Mouse (Mus musculus) embryonic fibroblast, embryonic 13.5 days (primary cell): ENCODE results near the gene Gm20388.

Experiments
- CTCF ChIP-seq: IDR thresholded peaks from 2 replicates; pipeline ENCODE4 v1.5.1; 2011; ENCODE audit warnings: mild to moderate bottlenecking, control low read depth, low read length, moderate library complexity, borderline replicate concordance; ENCODE audit not compliant: insufficient read depth
- POLR2A ChIP-seq: IDR thresholded peaks from 2 replicates; pipeline ENCODE4 v1.6.1; 2011; ENCODE audit warnings: low read depth, mild to moderate bottlenecking, control low read depth, low read length, moderate library complexity

GRCm38 (mm10) chr8:120270449-120270848, 359.8 kb downstream of the Gm20388 start:
- TF ChIP-seq CTCF (no peak), POLR2A (no peak)
